Mouse (Mus musculus): ENCODE results near the gene Hoxb4.

Gene Hoxb4

GRCm38 (mm10) chr11:96317608-96318367 lies at the start of gene Hoxb4:
Gene Hoxb4 (plus strand): TSS chr11:96318267.
- no peak for DNase-seq

GRCm38 (mm10) chr11:96269869-96270268 lies 48.2 kb upstream of the Hoxb4 start:
- peak; percentile 86 for DNase-seq

- peak; percentile 85 for DNase-seq
Measured at GRCm38 (mm10) chr11:96270996-96271540, 47.0 kb upstream of the Hoxb4 start, which contains the start of gene Hoxb9. Gene Hoxb9 (plus strand): TSS chr11:96271457.

- peak; percentile 88 for DNase-seq
Measured at GRCm38 (mm10) chr11:96271541-96272011, 46.5 kb upstream of the Hoxb4 start.

GRCm38 (mm10) chr11:96272024-96272921 lies 45.8 kb upstream of the Hoxb4 start:
- DNase-seq, result peak; percentile 74

- DNase-seq, result no peak
Measured at GRCm38 (mm10) chr11:96274428-96274827, 43.6 kb upstream of the Hoxb4 start.

- peak; percentile 80 for DNase-seq
Measured at GRCm38 (mm10) chr11:96275896-96276295, 42.2 kb upstream of the Hoxb4 start.

- no peak for DNase-seq
Measured at GRCm38 (mm10) chr11:96277151-96278044, 40.7 kb upstream of the Hoxb4 start.

- no peak for DNase-seq
Measured at GRCm38 (mm10) chr11:96278324-96278723, 39.7 kb upstream of the Hoxb4 start.

- peak; percentile 93 for DNase-seq
Measured at GRCm38 (mm10) chr11:96278773-96279172, 39.3 kb upstream of the Hoxb4 start.

- DNase-seq, result peak; percentile 72
Measured at GRCm38 (mm10) chr11:96279421-96280233, 38.4 kb upstream of the Hoxb4 start.

GRCm38 (mm10) chr11:96280399-96281378 lies 37.4 kb upstream of the Hoxb4 start:
- DNase-seq, result peak; percentile 70

GRCm38 (mm10) chr11:96281396-96281795 lies 36.7 kb upstream of the Hoxb4 start:
- no peak for DNase-seq

- DNase-seq, result no peak
Measured at GRCm38 (mm10) chr11:96281855-96282570, 36.1 kb upstream of the Hoxb4 start, which contains the start of gene Hoxb8. Gene Hoxb8 (plus strand): TSS chr11:96281905.

- DNase-seq, result no peak
Measured at GRCm38 (mm10) chr11:96282795-96283430, 35.2 kb upstream of the Hoxb4 start.

GRCm38 (mm10) chr11:96284041-96284749 lies 33.9 kb upstream of the Hoxb4 start:
- DNase-seq, result peak; percentile 75

- peak; percentile 88 for DNase-seq
Measured at GRCm38 (mm10) chr11:96284774-96285734, 33.0 kb upstream of the Hoxb4 start.
